In the genomic region with DNA sequence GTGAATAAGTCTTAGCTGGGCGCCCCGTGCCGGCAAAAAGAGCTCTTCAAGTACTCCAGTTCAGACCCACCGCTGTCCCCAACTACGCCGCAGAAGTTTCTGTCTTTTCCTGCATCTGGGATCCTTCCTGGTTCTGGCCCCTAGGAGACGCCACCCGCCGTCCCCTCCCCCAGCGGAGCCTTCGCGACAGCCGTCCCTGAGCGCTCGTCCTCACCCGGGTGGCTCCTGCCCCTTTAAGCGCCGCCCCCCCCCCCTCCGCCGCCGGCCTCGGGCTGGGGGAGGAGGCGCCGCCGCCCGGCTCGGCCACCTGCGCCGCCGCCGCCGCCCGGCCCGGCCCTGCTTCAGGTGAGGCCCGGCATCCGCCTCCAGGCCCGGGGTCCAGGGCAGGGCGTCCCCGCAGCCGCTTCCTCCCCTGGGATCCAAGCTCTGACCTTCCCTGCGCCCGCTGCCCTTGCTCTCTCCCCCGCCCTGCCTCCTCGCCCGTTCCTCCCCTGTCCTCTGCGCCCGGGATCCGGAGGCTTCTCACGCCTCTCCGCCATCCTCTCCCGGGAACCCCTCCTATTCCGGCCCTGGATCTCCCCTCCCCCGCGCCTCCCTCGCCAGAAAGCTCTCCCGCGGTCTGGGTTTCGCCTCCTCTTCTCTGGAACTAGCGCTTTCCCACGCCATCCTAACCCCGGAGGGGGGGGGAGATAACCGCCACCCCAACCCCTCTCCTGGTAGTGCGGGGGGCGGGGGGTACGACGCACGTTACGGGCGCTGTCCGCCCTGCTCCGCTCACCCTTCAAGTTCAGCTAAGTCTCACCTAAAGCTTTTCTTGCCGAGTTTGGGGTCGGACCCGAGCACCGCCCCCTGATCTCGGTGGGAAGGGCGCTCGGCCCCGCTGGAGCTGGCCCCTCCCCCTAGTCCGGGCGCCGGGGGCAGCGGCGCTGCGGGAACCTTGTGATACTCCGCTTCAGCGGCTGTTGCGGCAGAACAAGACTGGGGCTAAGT, we compare ENCODE assay signal across 8 mouse cellular contexts. TPM values are rescaled to one million over a fixed set of nuclear protein-coding genes. Genes with fewer than 3 reads are reported as not detected.
DNase-seq lines count a peak whose midpoint lies in the region; ATAC-seq and TF ChIP-seq lines count a peak whose summit lies in the region.

No protein-coding gene starts in this region.

- H3K4me2 ChIP-seq in embryonic facial prominence, embryonic 11.5 days (ENCODE audit: low read depth, low read length), result peak overlapping the region; percentile 92
- peak overlapping the region; percentile 96 for H3K4me2 ChIP-seq in myocyte (ENCODE audit: low read depth)

- WGBS in embryonic facial prominence, embryonic 11.5 days, result under 1% methylated on average over 62 of the region's 88 CpGs
- WGBS in kidney, adult 2 months, result under 1% methylated on average over 77 of the region's 88 CpGs
- under 1% methylated on average over 68 of the region's 88 CpGs for WGBS in liver, adult 2 months

- peak; percentile 14 for TF ChIP-seq POLR2A in kidney, adult 2 months (IDR thresholded peaks at IDR 0.05; ENCODE audit: low read depth, low read length)
- 0 out of 2 replicates have a peak, but pooled peaks have one; percentile 39 for TF ChIP-seq POLR2A in liver, adult 2 months (IDR thresholded peaks at IDR 0.05; ENCODE audit: extremely low read depth, insufficient read depth, low read length)
- TF ChIP-seq POLR2A in myocyte (IDR thresholded peaks at IDR 0.05; ENCODE audit: insufficient read length, low read depth), result peak; percentile 47

- H3K79me2 ChIP-seq in liver, adult 2 months (ENCODE audit: control insufficient read depth, insufficient read depth, low read length), result peaks cover 8% of the 10 kb centered on the region
- peaks cover 23% of the 10 kb centered on the region for H3K79me2 ChIP-seq in myocyte (ENCODE audit: control insufficient read depth, insufficient read depth)

- peak overlapping the region; percentile 82 for H3K9ac ChIP-seq in embryonic facial prominence, embryonic 11.5 days (replicated peaks; ENCODE audit: low read length)
- H3K9ac ChIP-seq in liver, adult 2 months (ENCODE audit: low read depth, low read length), result peak overlapping the region; percentile 89

- TF ChIP-seq CTCF in kidney, adult 2 months (conservative IDR thresholded peaks at IDR 0.05; ENCODE audit: insufficient read depth, insufficient read length, low read depth, low read length), result peak; percentile 43; the same call in 1 of the 2 replicates
- TF ChIP-seq CTCF in liver, adult 2 months (IDR thresholded peaks at IDR 0.05; ENCODE audit: low read depth, low read length), result peak; percentile 51; the same call in 1 of the 2 replicates

- peak; percentile 25 for ATAC-seq in embryonic facial prominence, embryonic 11.5 days (replicated peaks; ENCODE audit: insufficient number of reproducible peaks, low FRiP score, low TSS enrichment, low read depth)

- peak overlapping the region; percentile 9 for H3ac ChIP-seq in myocyte (ENCODE audit: control insufficient read depth, insufficient read length)

- DNase-seq in 3134 (ENCODE audit: extremely low read depth, insufficient read length, low spot score), result peak; percentile 89
- DNase-seq in adrenal gland, postnatal 25 days, result peak; percentile 90
- DNase-seq in embryonic facial prominence, embryonic 11.5 days (ENCODE audit: low spot score), result peak; percentile 80
- DNase-seq in heart, adult 11 months, result peak; percentile 99
- DNase-seq in kidney, adult 2 months, result peak; percentile 90
- DNase-seq in liver, adult 2 months (ENCODE audit: extremely low read depth, low read depth, low spot score), result peak; percentile 64
- DNase-seq in spleen, postnatal 4 days (ENCODE audit: low spot score in 2 of 2), result peak; percentile 83 to 89

- H3K9me3 ChIP-seq in embryonic facial prominence, embryonic 11.5 days (replicated peaks; ENCODE audit: control insufficient read depth, low read length), result no peaks in the 10 kb centered on the region

- H3K36me3 ChIP-seq in embryonic facial prominence, embryonic 11.5 days (replicated peaks; ENCODE audit: control insufficient read depth, insufficient read depth, low read depth, low read length), result peaks cover 8% of the 10 kb centered on the region; the same call in 1 of the 2 replicates
- peaks cover 16% of the 10 kb centered on the region for H3K36me3 ChIP-seq in kidney, adult 2 months (ENCODE audit: control insufficient read depth, insufficient read depth, low read length)
- peaks cover 20% of the 10 kb centered on the region for H3K36me3 ChIP-seq in liver, adult 2 months (ENCODE audit: control insufficient read depth, insufficient read depth, low read length)
- H3K36me3 ChIP-seq in myocyte (ENCODE audit: control insufficient read depth, insufficient read depth), result peaks cover 29% of the 10 kb centered on the region

- peak overlapping the region; percentile 81 for H3K4me3 ChIP-seq in embryonic facial prominence, embryonic 11.5 days (ENCODE audit: low read depth, low read length)
- peak overlapping the region; percentile 93 for H3K4me3 ChIP-seq in kidney, adult 2 months (ENCODE audit: insufficient read depth, low read depth, low read length)
- H3K4me3 ChIP-seq in liver, adult 2 months (ENCODE audit: insufficient read depth, low read depth, low read length), result peak overlapping the region; percentile 90
- peak overlapping the region; percentile 69 for H3K4me3 ChIP-seq in myocyte

- H3K27ac ChIP-seq in embryonic facial prominence, embryonic 11.5 days (replicated peaks; ENCODE audit: low read depth, low read length), result peak overlapping the region; percentile 86
- H3K27ac ChIP-seq in kidney, adult 2 months (ENCODE audit: insufficient read depth, low read depth, low read length), result peak overlapping the region; percentile 96
- H3K27ac ChIP-seq in liver, adult 2 months (replicated peaks; ENCODE audit: insufficient read depth, low read depth, low read length), result peak overlapping the region; percentile 97

- peaks cover 7% of the 10 kb centered on the region for H3K4me1 ChIP-seq in embryonic facial prominence, embryonic 11.5 days (ENCODE audit: control insufficient read depth, insufficient read depth, low read length)
- H3K4me1 ChIP-seq in kidney, adult 2 months (ENCODE audit: control insufficient read depth, insufficient read depth, low read length), result peaks cover 21% of the 10 kb centered on the region; the same call in 1 of the 2 replicates
- H3K4me1 ChIP-seq in liver, adult 2 months (ENCODE audit: control insufficient read depth, insufficient read depth, low read length), result peaks cover 13% of the 10 kb centered on the region

- no peaks in the 10 kb centered on the region for H3K27me3 ChIP-seq in embryonic facial prominence, embryonic 11.5 days (ENCODE audit: control insufficient read depth, insufficient read depth, low read length)
- no peaks in the 10 kb centered on the region for H3K27me3 ChIP-seq in kidney, adult 2 months (replicated peaks; ENCODE audit: control insufficient read depth, insufficient read depth, low read length)
- H3K27me3 ChIP-seq in liver, adult 2 months (ENCODE audit: control insufficient read depth, insufficient read depth, low read length), result no peaks in the 10 kb centered on the region
- no peaks in the 10 kb centered on the region for H3K27me3 ChIP-seq in myocyte (ENCODE audit: control insufficient read depth, insufficient read depth, insufficient read length)

TF ChIP-seq in myocyte, 11 proteins besides CTCF, POLR2A, EP300 and RAD21:
- peak in 2 of 3 experiments; percentile 3 to 55 for TF ChIP-seq MYOG (IDR thresholded peaks at IDR 0.05; ENCODE audit: control insufficient read depth in 1 of 3, insufficient read depth in 1 of 3, insufficient read length in 2 of 3, low read depth in 2 of 3)
- no peak for TF ChIP-seq E2F4 (IDR thresholded peaks at IDR 0.05; ENCODE audit: insufficient read depth)
- TF ChIP-seq POLR2AphosphoS2 (IDR thresholded peaks at IDR 0.05; ENCODE audit: insufficient read length, low read depth), result no peak
- TF ChIP-seq SRF (IDR thresholded peaks at IDR 0.05; ENCODE audit: control insufficient read depth, insufficient read length, low read depth), result no peak
- no peak for TF ChIP-seq CEBPB (IDR thresholded peaks at IDR 0.05; ENCODE audit: insufficient read depth, poor library complexity, severe bottlenecking)
- peak in 1 of 3 experiments; percentile 39 for TF ChIP-seq MYOD1 (IDR thresholded peaks at IDR 0.05; ENCODE audit: control insufficient read depth in 1 of 3, insufficient read length in 2 of 3, low read depth in 2 of 3)

RNA-seq across cellular contexts. Expression of a gene that starts 1.4 kb away (rescaled TPM):
- total RNA-seq in adrenal gland, postnatal 25 days (2021), result 52.2 and 73.2 TPM in 2 replicates
- polyA plus RNA-seq in embryonic facial prominence, embryonic 11.5 days (2014; fragmentation: Nextera tagmentation; extraction: Ambion mirVana), result 14.0 and 14.2 TPM in 2 replicates
- 21.6 and 22.5 TPM in 2 replicates for polyA plus RNA-seq in kidney, adult 2 months (2012; rRNA removed)
- total RNA-seq in liver, adult 2 months (2014; rRNA removed), result 6.6 and 9.1 TPM in 2 replicates
- 9.7 and 12.3 TPM in 2 replicates for polyA plus RNA-seq in liver, adult 2 months (2012; rRNA removed)
- polyA plus RNA-seq in myocyte (2012; fragmentation: generic; extraction: Trizol), result 12.7 TPM

RNA-seq across cellular contexts. Expression of a gene that starts 9.7 kb away (rescaled TPM):
- total RNA-seq in adrenal gland, postnatal 25 days (2021), result 2,437 and 2,492 TPM in 2 replicates
- polyA plus RNA-seq in embryonic facial prominence, embryonic 11.5 days (2014; fragmentation: Nextera tagmentation; extraction: Ambion mirVana), result 2,412 and 2,488 TPM in 2 replicates
- 4,550 and 7,521 TPM in 2 replicates for polyA plus RNA-seq in kidney, adult 2 months (2012; rRNA removed)
- total RNA-seq in liver, adult 2 months (2014; rRNA removed), result 1,653 and 1,721 TPM in 2 replicates
- 2,471 and 2,841 TPM in 2 replicates for polyA plus RNA-seq in liver, adult 2 months (2012; rRNA removed)
- 3,270 TPM for polyA plus RNA-seq in myocyte (2012; fragmentation: generic; extraction: Trizol)

RNA-seq across cellular contexts. Expression of a gene that starts 34.0 kb away (rescaled TPM):
- total RNA-seq in adrenal gland, postnatal 25 days (2021), result 167 and 204 TPM in 2 replicates
- polyA plus RNA-seq in embryonic facial prominence, embryonic 11.5 days (2014; fragmentation: Nextera tagmentation; extraction: Ambion mirVana), result 641 and 733 TPM in 2 replicates
- polyA plus RNA-seq in kidney, adult 2 months (2012; rRNA removed), result 28.2 and 32.5 TPM in 2 replicates
- 90.4 and 97.3 TPM in 2 replicates for total RNA-seq in liver, adult 2 months (2014; rRNA removed)
- polyA plus RNA-seq in liver, adult 2 months (2012; rRNA removed), result 24.8 and 30.9 TPM in 2 replicates
- 84.3 TPM for polyA plus RNA-seq in myocyte (2012; fragmentation: generic; extraction: Trizol)

RNA-seq across cellular contexts. Expression of a gene that starts 57.4 kb away (rescaled TPM):
- 566 and 612 TPM in 2 replicates for total RNA-seq in adrenal gland, postnatal 25 days (2021)
- 1,020 and 1,060 TPM in 2 replicates for polyA plus RNA-seq in embryonic facial prominence, embryonic 11.5 days (2014; fragmentation: Nextera tagmentation; extraction: Ambion mirVana)
- 195 and 258 TPM in 2 replicates for polyA plus RNA-seq in kidney, adult 2 months (2012; rRNA removed)
- 353 and 448 TPM in 2 replicates for total RNA-seq in liver, adult 2 months (2014; rRNA removed)
- 170 and 182 TPM in 2 replicates for polyA plus RNA-seq in liver, adult 2 months (2012; rRNA removed)
- 870 TPM for polyA plus RNA-seq in myocyte (2012; fragmentation: generic; extraction: Trizol)

Comparison
In these comparisons a context has a peak if more than half of its experiments do, and no peak if none do; other contexts are left out.
1. Peak in every context shown above with its lines: DNase-seq, ATAC-seq, H3K4me3 ChIP-seq and H3K27ac ChIP-seq.